Mouse (Mus musculus) myocyte (in vitro differentiated cells): Measurements from ENCODE around the gene Zranb1.

Source experiments
- CEBPB ChIP-seq: IDR thresholded peaks from 2 replicates; pipeline ENCODE4 v1.6.1; 2011; ENCODE audit warnings: mild to moderate bottlenecking, moderate library complexity; ENCODE audit not compliant: poor library complexity, insufficient read depth, severe bottlenecking
- E2F4 ChIP-seq: IDR thresholded peaks from one replicate; pipeline ENCODE4 v1.6.1; 2011; ENCODE audit warnings: mild to moderate bottlenecking, control low read depth, moderate library complexity; ENCODE audit not compliant: insufficient read depth
- MAX ChIP-seq: IDR thresholded peaks from one replicate; pipeline ENCODE4 v1.6.1; 2011; ENCODE audit warnings: low read depth, mild to moderate bottlenecking, control low read depth
- MYOG ChIP-seq, 3 experiments: IDR thresholded peaks; one replicate each; pipeline ENCODE4 v1.6.1; 2011; ENCODE audit warnings: control low read depth in 2 of 3, low read depth in 2 of 3, mild to moderate bottlenecking in 2 of 3; ENCODE audit not compliant: insufficient read length in 2 of 3, control insufficient read depth in 1 of 3, insufficient read depth in 1 of 3
- POLR2A ChIP-seq: IDR thresholded peaks from one replicate; pipeline ENCODE4 v1.6.1; 2011; ENCODE audit warnings: low read depth, mild to moderate bottlenecking, control low read depth, moderate library complexity; ENCODE audit not compliant: insufficient read length
- POLR2AphosphoS2 ChIP-seq: IDR thresholded peaks from one replicate; pipeline ENCODE4 v1.6.1; 2011; ENCODE audit warnings: low read depth, control low read depth; ENCODE audit not compliant: insufficient read length
- TCF12 ChIP-seq: IDR thresholded peaks from one replicate; pipeline ENCODE4 v1.6.1; 2011; ENCODE audit warnings: mild to moderate bottlenecking, control low read depth; ENCODE audit not compliant: poor library complexity, insufficient read depth, severe bottlenecking
- TCF3 ChIP-seq: IDR thresholded peaks from one replicate; pipeline ENCODE4 v1.6.1; 2011; ENCODE audit warnings: low read depth, control low read depth; ENCODE audit not compliant: insufficient read length
- USF1 ChIP-seq: IDR thresholded peaks from one replicate; pipeline ENCODE4 v1.6.1; 2011; ENCODE audit warnings: low read depth, mild to moderate bottlenecking, control low read depth, moderate library complexity

GRCm38 (mm10) chr7:132884031-132884430 is 46.9 kb upstream of the Zranb1 start:
- TF ChIP-seq MAX (no peak), TCF12 (no peak), POLR2A (no peak), POLR2AphosphoS2 (no peak), USF1 (no peak), TCF3 (no peak), MYOG (IDR thresholded peaks at IDR 0.05; ENCODE audit: control insufficient read depth in 1 of 3, insufficient read depth in 1 of 3, insufficient read length in 2 of 3, low read depth in 2 of 3) (no peak), E2F4 (no peak), CEBPB (no peak)
